Mouse (Mus musculus) gonadal fat pad, adult 2 months (tissue): Measurements from ENCODE around the gene Tuba1a. TPM values are rescaled to one million over a fixed set of nuclear protein-coding genes. Genes with fewer than 3 reads are reported as not detected.
"Not testable (repeated sequence)": the region's sequence is repeated elsewhere in the genome, so short reads cannot be mapped to it uniquely, and the experiment has no call there.

Source experiments
- DNase-seq: peaks from one replicate; pipeline ENCODE4 v3.0.0-alpha.2; 2012; ENCODE audit warnings: low read depth
- polyA plus RNA-seq: library from polyadenylated mRNA; depleted of rRNA; stranded (reverse); fragments of >200 nt; gene quantifications from 2 replicates; pipeline ENCODE4 v1.2.3, GENCODE M21; 2012

Gene Tuba1a
- polyA plus RNA-seq, 1 experiment = 2,258 TPM

DNA sequence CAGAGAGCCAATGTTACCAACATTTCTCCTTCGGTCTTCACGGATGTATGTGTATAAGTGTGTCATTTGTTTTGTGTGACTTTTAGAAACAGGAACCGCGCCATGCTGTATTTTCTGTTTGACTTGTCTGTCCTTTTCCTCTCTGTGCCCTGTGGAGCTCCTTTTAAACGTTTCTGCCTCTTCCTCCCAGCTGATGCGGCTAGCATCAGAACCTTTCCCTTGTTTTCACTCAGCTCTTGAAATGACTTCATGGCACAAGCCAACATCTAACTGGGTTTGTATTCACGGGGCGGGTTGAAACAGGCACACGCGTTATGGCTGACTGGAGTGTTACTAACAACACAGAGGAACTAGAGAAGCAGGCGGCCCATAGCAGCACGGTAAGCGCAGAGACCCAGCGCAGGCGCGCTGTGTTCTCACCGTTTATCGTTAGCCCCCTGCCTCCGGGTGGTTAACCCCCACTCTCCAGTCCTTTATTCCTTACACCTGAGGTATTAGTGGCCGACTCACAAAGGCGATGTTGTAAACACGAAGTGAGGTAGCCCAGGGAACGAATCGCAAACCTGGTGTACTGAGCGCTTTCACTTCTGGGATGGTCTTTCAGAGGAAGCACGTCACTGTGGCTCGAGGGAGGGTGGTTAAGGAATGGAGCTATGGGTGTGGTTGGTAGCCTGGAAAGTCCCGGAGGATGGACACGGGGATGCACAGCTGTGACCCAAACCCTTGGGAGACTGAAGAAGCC, 31.9 kb upstream of the Tuba1a start:
- DNase-seq = no peak

DNA sequence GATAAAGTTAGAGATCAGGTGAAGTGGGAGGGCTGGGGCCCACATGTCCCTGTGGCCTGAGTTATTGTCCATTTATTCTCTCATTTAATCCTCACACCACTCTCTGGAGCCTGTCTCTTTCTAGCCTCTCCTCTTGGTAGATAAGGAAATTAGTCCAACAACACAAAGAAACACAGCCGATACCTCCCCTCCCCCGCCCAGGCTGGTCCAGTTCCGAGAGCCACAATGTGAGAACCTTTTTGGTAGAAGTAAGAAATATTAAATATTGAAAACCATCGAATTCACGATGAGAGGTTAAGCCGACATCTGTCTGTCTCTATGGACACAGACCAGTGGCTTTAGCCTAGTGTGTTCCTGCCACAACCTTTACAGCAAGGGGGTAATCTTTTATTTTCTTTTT, 31.2 kb upstream of the Tuba1a start:
- no peak for DNase-seq

DNA sequence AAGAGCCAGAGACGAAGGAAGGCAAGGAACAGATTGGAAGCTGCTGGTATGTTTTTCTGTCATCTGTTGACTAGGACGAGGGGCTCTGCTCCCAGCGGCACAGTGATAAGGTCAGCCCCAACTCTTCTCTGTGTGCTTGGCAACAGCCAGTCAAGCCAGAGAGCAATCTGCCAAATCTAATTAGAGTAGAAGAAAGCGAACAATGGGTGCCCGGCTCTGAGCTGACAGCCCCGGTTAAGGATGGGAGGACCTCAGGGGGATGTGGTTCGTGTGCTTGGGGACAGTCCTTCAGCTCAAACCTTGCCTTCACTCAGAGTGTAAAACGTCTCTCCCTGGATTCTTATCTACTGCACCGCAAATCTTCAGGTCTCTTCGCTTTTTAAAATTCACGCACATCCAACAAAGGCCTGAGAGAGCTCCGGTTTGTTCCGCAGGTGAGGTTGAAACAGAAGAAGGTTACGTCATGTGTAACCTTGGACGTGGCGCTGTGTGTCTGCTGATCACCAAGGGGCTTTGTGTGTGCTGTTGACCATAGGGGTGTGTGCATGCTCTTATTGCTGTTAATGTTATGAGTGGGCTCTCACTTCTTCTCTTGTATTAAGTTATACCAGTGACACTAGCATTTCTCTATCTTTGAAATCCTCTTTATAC, 30.1 kb upstream of the Tuba1a start:
- no peak for DNase-seq

DNA sequence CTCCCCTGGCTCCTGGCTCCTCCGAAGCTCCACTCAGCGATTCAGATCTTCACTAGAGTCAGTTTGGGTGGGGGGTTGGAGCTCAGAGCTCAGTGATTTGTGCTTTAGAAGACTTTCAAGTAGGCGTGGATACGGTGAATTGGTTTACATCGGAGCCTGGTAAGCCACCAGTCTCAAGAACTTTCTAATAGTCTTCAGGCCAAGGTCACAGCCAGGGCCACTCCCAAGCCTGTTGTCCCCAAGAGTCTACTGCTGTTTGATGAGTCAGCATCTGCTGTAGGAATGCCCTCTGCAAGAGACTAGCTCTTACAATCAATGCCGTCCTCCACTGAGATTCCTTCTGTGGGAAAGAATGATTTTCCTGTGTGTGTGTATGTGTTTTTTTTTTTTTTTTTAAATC, 28.6 kb upstream of the Tuba1a start:
- DNase-seq = no peak

DNA sequence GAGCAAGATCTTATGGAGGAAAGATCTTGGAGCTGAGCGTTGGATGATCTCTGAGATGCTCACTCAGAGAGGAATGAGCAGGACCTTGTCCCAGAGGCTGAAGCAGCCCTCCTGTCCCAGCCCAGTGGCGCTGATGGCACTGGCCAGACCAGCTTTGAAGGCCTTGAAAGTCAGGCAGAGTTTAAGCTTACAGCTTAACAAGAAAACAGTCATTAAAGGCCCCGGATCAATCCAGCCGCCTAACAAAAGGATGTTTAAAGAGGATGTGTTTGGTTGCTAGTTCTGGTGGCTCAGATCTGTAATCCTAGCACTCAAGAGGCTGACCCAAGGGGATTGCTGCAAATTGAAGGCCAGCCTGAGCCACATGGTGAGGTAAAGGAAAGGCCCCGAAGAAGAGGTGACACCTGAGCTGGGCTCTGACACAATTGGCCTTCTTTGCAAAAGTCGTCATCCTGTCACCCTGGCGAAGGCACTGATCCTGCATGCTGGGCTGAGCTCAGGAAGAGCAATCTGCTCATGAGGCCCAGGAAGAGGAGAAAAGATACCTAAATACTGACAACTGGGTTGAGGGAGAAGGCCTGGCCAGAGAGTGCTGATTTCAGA, 26.6 kb upstream of the Tuba1a start:
- DNase-seq = no peak

DNA sequence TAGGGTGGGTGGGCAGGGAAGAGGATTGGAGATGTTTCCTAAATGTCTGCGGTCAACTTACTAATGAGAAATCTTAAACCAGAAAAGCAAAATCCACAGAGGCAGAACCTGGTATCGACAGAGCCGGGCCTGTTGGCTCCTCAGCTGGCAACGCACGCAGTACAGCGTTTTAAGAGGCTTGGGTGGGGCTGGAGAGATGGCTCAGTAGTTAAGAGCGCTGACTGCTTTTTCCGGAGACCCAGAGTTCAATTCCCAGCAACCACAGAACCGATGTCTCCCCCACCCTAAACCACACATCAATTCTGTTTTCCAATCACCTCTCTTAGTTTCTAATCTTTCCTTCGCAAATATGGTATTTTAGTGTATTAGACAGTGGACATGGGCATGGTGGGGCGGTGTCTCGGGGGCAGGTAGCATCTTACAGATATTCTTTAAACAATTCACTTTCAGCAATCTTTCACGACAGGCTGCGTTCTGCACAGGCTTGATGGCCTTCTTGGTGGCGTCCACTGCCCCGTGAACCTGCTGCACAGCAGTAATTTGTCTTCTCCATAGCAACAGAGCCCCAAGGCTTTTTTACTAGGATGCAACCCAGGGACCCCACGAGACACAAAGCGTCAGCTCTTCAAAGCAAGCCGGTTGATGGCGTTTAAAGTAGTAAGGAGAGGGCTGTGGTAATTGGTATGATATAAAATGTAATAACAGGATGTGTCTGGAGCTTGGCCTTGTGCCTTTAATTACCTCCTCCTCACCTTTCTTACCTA, 25.1 kb upstream of the Tuba1a start:
- no peak for DNase-seq

DNA sequence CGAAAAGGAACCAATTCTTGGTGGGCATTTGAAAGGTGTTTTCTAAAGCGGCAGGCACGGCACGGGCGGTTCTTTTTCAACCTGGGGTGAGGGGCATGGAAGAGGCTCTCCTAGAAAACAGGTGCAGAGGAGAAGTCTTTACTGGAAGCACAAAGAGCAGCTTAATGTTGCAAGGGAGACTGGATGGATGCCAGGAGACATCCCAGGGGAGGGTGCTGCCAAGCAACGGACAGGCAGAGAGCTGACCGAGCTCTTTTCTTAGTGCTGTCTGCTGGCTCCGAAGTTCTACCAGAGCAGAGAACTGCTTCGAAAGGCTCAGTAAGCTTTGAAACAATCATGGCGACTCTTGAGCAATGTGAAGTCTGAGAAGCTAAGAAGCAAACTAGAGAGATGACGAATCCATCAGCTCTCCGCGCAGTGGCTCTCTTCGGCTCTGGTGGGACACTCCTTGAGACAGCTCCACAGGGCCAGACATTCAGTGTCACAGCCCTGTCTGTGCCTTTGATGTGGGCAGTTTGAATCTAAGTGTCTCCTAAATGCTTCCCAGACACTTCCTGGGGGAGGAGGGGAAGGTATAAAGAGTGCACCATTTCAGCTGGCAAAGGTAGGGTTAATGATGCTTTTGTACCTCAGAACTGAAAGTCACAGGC, 24.4 kb upstream of the Tuba1a start:
- DNase-seq = no peak

DNA sequence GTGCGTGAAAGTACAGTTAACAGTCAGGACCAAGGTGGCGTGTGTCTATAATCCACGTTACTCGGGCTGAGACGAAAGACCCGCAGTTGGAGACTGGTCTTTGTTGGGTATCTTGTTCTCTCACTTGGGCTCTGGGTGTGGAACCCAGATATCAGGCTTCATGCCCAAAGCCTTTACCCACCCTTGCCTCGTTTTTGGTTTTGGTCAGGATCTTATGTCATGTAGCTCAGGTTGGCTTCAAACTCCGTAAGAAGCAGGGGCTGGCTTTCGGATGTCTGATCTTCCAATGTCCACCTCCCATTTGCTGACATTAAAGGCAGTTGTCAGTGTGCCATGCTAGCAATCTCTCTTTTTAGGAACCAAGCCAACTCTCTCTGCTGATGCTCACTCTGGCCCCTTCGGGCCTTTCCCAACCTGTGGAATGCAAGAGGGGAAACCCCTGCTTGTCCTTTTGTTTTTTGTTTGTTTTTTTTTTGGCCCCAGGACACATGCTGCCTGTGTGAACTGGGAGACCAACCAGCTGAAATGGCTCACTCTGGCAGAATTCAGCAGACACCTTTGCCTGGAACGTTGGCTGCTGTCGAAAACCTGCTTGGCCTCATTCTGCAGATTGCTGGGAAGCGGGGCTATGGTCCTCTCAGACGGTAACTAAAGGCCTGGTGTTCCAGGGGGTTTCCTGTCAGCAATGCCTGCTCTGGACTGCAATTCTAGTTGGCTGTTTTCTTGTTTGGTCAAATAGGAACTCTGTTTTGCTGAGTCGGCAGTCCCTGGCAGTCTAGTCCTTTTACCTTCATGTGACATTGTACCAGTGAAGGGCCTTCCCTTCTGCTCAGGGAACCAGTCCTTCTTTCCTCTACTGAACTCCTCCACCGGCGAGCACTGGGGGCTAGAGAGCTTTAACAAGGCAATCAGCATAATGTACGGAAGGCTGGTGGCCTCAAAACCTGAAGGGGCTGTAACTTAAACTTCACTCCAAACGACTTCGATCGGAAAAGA, 23.6 kb upstream of the Tuba1a start:
- DNase-seq = no peak

DNA sequence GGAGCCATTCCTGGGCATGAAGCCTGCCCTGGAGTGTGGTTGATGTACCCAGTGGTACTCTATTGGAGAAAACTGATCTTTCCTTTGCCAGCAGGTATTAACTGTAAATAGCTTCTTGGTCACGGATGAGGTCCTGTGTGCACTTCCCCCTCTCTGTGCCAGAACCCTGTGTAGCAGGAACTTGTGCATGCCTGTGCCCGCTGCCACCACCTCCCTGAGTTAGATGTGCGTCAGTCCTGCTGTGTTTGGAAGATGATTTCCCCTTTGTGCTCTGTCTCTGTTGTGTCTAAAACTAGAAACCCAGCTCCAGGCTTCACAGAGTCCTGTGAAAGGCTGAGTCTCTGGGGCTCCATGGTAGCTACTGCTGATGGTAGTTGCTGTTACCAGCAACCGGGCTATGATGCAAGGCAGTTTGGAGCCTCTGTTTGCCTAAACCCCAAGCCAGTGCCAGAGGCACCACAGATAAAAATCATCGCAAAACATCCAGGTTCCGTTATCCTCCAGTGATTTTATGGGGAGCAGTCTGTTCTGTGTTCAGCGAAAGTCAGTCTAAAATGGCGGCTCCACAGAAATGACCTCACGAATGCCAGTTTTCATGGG, 19.6 kb upstream of the Tuba1a start:
- DNase-seq = no peak

DNA sequence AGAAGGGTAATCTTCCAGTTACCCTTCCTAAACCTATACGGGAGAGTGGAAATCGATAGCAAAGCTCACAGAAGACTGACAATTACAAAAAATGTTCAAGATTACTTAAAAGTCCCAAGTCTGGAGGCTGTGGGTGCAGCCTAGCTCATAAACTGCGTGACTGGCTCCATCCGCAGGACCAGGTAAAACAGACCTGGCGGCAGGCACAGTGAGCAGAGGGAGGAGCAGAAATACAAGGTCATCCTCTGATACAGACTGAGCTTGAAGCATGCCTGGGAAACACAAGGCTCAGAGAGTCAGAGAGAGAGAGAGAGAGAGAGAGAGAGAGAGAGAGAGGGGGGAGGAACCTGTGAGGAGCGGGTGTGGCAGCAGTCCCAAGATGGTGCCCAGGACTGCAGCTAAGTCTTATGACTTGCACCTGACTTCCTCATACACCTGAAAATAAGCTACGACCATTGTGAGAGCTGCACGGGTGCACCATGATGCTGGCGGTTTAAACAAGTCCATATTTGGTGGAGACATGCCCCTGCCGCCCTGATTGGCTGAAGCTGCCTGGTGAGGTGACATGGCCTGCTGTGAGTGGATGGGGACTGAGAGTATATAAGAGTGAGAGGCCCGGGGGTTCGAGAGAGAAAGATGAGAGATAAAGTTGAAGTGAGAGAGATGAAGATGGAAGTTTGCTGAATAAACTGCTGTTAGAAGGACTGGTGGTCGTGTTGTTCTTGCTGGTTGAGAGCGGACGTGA, 18.2 kb upstream of the Tuba1a start:
- DNase-seq = not testable (repeated sequence)

DNA sequence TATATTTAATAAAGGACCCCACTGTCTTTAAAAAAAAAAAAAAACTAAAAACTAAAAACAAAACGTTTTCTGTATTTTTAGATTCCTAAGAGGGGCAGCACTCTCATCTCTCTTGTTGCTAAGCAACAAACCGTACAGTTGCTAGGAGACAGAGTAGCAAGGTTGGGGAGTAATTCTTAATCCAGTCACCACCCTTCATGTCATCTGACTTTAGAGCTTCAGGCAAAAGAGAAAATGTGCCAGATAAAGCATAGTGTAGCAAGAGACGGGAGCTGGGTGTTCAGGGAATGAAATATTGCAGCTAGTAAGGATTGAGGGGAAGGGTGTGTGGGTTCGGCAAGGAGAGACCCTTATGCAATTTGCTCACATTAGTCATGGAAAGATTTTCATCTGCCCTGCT, 17.6 kb upstream of the Tuba1a start:
- no peak for DNase-seq

DNA sequence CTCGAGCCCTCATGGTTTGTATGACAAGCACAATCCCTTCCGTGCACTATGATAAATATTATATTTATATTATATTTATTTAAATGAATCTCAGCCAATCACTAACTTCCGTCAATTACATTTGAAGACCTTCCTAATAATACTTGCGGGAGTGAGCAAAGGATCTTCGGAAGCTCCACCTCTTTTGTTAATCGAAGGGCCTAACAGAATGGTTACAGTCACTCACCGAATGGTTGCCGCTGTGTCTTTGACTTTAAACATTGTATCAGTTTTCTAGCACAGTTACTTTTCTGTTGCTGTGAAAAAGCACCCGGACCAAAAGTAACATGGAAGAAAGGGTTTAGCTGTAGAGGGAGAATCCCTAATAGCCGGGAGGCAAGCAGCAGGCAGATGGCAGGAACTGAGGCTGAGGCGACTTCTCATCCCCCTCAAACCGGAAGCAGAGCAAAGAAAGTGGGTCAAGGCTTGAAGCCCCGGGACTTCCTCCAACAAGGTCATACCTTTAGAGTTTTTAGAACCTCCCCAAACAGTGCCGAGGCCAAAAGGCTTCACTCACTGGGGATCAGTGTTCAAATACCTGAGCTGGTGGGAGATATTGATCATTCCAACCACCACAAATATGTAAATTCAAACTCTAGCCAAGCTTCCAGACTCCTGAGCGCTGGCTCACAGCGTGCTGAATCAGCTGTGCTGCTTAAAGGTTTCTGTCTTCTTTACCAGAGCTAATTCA, 16.0 kb upstream of the Tuba1a start:
- no peak for DNase-seq

DNA sequence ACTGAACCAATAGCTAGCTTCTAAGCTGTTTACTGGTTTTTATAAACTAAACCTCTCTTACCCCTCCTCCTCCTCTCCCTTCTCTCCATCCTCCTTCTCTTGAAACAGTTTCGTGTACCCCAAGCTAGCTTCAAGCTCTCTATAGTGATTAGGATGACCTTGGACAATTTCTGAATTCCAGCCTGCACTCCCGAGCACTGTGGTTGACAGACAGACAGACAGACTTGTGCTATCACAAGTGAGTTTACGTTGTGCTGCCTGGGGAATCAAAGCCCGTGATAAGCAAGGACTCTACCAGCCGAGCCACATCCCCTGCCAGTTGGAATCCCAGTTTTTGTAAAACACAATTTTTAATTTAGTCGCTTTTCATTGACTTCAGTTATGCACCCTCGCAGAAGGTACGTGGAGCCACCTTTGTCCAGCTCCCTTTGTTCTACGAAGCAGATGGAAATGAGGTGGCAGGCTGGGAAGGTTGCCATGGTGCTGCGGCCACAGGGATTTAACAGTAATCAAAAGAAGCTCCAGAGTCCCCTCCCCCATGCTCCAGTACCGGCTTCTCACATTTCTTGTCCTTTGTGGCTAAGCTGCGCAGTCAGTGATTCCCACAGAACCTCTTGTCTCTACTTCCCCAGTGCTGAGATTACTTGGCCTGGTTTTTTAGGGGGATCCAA, 15.3 kb upstream of the Tuba1a start:
- no peak for DNase-seq

DNA sequence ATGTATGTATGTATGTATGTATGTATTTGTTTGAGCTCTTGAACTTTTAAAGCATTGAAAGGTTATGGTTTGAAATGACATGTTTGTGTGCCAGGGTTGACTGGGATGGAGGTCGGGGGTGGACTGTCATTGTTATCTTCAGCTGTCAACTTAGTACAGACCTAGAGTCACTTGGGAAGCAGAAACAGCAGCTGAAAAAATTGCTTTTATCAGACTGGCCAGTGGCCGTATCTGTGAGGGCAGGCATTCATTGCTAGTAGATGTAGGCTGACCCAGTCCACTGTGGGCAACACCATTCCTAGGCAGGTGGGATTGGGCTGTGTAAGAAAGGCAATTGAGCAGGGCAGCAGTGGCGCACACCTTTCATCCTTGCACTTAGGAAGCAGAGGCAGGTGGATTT, 6.0 kb upstream of the Tuba1a start:
- no peak for DNase-seq

DNA sequence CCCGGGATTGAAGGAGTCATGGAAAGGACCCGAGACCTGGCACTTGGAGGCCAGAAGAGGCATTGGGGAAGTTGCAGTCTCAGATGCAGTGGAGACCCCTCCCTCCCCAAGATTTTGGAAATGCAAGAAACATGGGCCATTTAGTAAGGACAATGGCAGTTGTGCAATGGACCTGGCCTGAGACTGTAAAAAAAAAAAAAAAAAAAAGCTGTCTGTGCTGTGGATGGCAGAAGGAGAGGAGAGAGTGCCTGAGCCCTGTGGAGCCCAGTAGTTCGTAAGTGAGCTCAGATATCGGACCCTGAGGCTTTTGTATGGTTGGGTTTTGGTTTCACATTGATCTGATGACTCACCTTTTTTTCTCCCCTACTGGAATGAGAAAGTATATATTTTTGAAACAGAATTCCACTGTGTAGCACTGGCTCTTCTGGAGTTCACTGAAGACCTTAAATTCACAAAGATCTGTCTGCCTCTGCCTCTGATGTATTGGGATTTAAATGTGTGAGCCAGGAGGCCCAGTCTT, 5.5 kb upstream of the Tuba1a start:
- DNase-seq = no peak

DNA sequence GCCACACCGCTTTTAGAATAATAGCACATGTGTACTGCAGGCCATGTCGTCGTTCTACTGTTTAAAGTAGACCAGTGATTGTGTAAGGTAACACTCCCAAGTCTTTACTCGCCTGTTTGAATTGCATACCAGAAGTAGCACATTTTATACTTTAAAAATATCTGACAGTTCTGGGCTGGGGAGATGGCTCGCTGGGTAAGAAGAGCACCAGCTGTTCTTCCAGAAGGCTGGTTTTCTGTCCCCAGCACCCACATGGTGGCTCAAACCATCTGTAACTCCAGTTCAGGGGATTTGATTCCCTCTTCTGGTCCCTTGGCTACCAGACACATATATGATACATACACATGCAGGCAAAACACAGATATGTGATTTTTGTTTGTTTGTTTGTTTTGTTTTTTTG, 4.0 kb upstream of the Tuba1a start:
- DNase-seq = no peak

DNA sequence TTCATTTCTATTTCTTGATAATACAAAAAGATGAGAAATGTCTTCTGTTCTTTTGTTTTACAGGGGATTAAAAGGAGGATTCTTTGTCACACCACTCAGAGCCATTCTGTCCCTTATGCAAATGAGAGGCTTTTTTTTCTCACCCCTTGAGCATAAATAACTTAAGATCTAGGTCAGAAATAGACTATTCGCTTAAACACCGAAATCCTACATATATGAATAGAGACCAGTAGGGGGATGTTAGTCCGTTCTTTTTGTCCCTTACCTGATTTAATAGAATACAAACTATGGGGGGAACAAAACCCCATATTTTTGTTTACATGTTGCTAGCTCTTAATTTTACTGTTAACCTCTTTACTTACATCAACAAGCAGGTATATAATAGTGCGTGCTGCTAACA, 2.5 kb upstream of the Tuba1a start:
- DNase-seq = no peak

DNA sequence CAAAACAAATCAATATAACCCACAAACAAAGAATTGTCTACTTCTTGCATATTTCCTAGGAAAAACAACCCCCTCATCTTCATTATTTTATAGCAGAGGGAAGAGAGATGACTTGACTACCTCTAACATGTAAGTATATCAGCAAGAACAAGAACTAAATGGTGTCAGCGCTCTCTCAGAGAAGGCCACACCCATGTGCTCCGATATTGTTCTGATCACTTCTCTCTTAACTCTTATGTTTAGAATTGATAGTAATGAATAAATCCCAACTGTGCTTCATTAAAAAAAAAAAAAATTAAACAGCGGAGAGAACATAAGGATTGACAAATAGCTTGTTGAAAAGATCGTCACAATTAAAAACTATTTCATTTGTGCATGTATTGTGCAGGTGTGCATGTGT, 1.8 kb upstream of the Tuba1a start:
- DNase-seq = no peak
